Mouse (Mus musculus) heart, postnatal 0 days (tissue): ENCODE measurements around the gene Gm973. TPM values are rescaled to one million over a fixed set of nuclear protein-coding genes. Genes with fewer than 3 reads are reported as not detected.

Source experiments
- ATAC-seq: fragments of 200-750 bp; cut with Nextera tagmentation; 2 replicates; pipeline ENCODE4 v1.8.0; 2017; ENCODE audit warnings: low read depth, moderate number of reproducible peaks, moderate library complexity; ENCODE audit not compliant: insufficient read depth
- DNase-seq: peaks from one replicate; pipeline ENCODE4 v3.0.0-alpha.2; 2016; ENCODE audit warnings: low spot score
- H3K27ac ChIP-seq: fragments of 300-500 bp; sonication (generic); 2 replicates; pipeline ENCODE4 v1.5.1; 2014; ENCODE audit warnings: low read depth, mild to moderate bottlenecking
- H3K27me3 ChIP-seq: fragments of 300-500 bp; sonication (generic); 2 replicates; pipeline ENCODE4 v1.6.1; 2014; ENCODE audit warnings: low read length, mixed read lengths; ENCODE audit not compliant: control insufficient read depth, insufficient read depth
- H3K36me3 ChIP-seq: fragments of 300-500 bp; sonication (generic); replicated peaks from 2 replicates; pipeline ENCODE4 v1.6.1; 2014; ENCODE audit warnings: low read length, mixed read lengths; ENCODE audit not compliant: control insufficient read depth, insufficient read depth
- H3K4me1 ChIP-seq: fragments of 300-500 bp; sonication (generic); 2 replicates; pipeline ENCODE4 v1.6.1; 2014; ENCODE audit warnings: antibody characterized with exemption; ENCODE audit not compliant: control insufficient read depth, insufficient read depth
- H3K4me2 ChIP-seq: fragments of 300-500 bp; sonication (generic); 2 replicates; pipeline ENCODE4 v1.6.1; 2014; ENCODE audit warnings: low read depth, mild to moderate bottlenecking, low read length, moderate library complexity
- H3K4me3 ChIP-seq: fragments of 300-500 bp; sonication (generic); 2 replicates; pipeline ENCODE4 v1.5.1; 2014; ENCODE audit warnings: low read depth, low read length
- H3K9ac ChIP-seq: fragments of 300-500 bp; sonication (generic); replicated peaks from 2 replicates; pipeline ENCODE4 v1.6.1; 2014; ENCODE audit warnings: low read depth, low read length, mixed read lengths
- H3K9me3 ChIP-seq: fragments of 300-500 bp; sonication (generic); replicated peaks from 2 replicates; pipeline ENCODE4 v1.6.1; 2016; ENCODE audit warnings: low read length; ENCODE audit not compliant: control insufficient read depth
- CTCF ChIP-seq: IDR thresholded peaks from 2 replicates; pipeline ENCODE4 v1.5.1; 2016; ENCODE audit warnings: antibody characterized with exemption, control low read depth, low read depth
- EP300 ChIP-seq: IDR thresholded peaks from 2 replicates; pipeline ENCODE4 v1.6.1; 2016; ENCODE audit warnings: antibody characterized with exemption, low read depth
- WGBS: fragments of 180-500 bp; shearing (Covaris S2); extraction: QIAGEN DNeasy Blood & Tissue Kit; methylation state at CpG from one replicate; pipeline ENCODE4 v1.1.7; 2014; 5-methylcytosine and 5-hydroxymethylcytosine counted together
- polyA plus RNA-seq: library from polyadenylated mRNA; unstranded; fragments of >200 nt; fragmentation: Nextera tagmentation; extraction: Ambion mirVana; gene quantifications from 2 replicates; pipeline ENCODE4 v1.2.1, GENCODE M21; 2015
- total RNA-seq: library from RNA; depleted of rRNA; stranded (reverse); fragments of >200 nt; gene quantifications from 2 replicates; pipeline ENCODE4 v1.2.3, GENCODE M21; 2014; ENCODE audit warnings: low replicate concordance

Gene Gm973
- total and polyA plus RNA-seq, 2 experiments from 2014 or later: 0.14 TPM; not detected in 1

DNA sequence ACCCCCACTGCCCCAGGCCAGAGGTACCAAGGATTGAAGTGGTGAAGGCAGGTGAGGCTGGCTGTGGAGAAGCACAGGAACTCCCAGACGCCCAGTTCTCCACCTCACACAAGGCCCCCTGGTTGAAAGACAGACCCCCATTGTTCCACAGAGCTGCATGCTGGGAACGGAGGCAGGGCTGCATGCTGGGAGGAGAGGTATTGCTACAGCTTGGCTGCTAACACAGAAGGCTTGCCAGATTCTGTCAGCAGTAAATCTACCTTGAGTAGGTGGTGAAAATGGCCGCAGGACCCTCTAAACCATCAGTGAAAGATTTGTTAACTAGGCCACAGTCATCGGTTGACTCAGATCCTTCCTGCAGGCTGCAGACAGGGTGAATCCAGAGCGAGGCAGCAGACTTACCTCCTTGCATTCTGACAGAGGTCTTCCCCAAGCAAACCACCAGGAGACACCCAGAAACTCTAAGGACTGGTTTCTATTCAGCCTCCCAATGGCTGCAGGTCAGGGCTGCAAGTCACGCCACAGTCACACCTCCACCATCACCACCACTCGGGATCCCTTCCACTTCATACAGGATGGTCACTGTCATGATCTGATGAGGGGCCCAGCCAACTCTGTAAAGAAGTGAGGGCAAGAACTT lies 33.1 kb downstream of the Gm973 start:
- no peak overlapping the region for H3K27ac ChIP-seq
- no peak overlapping the region for H3K9ac ChIP-seq
- no peaks in the 10 kb centered on the region for H3K4me1 ChIP-seq
- DNase-seq (no peak), ATAC-seq (no peak)
- 63% methylated on average over 7 of the region's 7 CpGs for WGBS
- no peaks in the 10 kb centered on the region for H3K9me3 ChIP-seq
- H3K27me3 ChIP-seq: no peaks in the 10 kb centered on the region
- TF ChIP-seq EP300: no peak
- TF ChIP-seq CTCF: no peak
- no peak overlapping the region for H3K4me2 ChIP-seq
- no peaks in the 10 kb centered on the region for H3K36me3 ChIP-seq
- H3K4me3 ChIP-seq: no peak overlapping the region

DNA sequence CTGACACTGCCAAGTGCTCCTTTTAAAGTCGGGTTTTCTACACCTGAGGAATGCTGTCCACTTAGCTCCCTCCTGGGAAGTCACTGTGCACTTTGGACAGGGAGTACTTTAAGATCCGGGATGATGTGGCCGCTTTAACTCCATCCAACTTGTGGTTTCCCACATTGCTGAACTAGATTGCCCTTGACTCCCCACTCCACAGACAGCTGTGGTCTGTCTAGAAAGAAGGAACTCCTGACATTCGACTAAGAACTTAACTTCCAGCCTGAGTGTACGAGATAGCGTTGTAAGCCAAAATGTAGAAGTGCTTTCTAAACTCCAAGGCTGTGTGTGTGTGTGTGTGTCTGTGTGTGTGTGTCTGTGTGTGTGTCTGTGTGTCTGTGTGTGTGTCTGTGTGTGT lies 34.2 kb downstream of the Gm973 start:
- Histone ChIP-seq H3K9me3 (no peaks in the 10 kb centered on the region), H3K4me2 (no peak overlapping the region), H3K4me1 (no peaks in the 10 kb centered on the region), H3K27ac (no peak overlapping the region), H3K36me3 (no peaks in the 10 kb centered on the region), H3K9ac (no peak overlapping the region), H3K4me3 (no peak overlapping the region), H3K27me3 (no peaks in the 10 kb centered on the region)
- no peak for TF ChIP-seq EP300
- no peak for TF ChIP-seq CTCF
- 46% methylated on average over 6 of the region's 6 CpGs for WGBS
- ATAC-seq (peak; percentile 39; the same call in 1 of the 2 replicates), DNase-seq (no peak)

DNA sequence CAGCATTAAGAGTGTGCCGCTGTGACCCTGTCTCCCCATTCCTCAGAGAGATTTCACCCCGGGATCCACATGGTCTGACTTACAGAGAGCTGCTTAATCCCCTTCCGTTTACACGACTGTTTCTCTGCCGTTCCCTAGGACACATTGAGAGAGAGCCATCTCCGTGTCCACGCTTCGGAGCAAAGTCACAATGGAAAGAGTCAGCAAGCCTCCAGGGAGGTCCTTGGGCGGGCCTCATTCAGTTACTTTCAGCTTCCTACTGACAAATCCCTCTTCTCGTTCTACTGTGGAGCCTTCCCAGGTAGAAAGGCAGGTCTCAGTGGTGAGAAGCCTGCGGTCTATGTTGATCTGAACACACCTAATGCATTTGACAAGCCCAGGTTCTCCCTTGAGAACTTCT lies 34.9 kb downstream of the Gm973 start:
- DNase-seq (peak; percentile 7), ATAC-seq (peak; percentile 27; the same call in 1 of the 2 replicates)
- 66% methylated on average over 11 of the region's 11 CpGs for WGBS
- H3K27ac ChIP-seq: no peak overlapping the region
- H3K27me3 ChIP-seq: no peaks in the 10 kb centered on the region
- H3K9ac ChIP-seq: no peak overlapping the region
- TF ChIP-seq EP300 (no peak), CTCF (no peak)
- no peak overlapping the region for H3K4me2 ChIP-seq
- H3K9me3 ChIP-seq: no peaks in the 10 kb centered on the region
- H3K4me1 ChIP-seq: no peaks in the 10 kb centered on the region
- no peak overlapping the region for H3K4me3 ChIP-seq
- no peaks in the 10 kb centered on the region for H3K36me3 ChIP-seq

DNA sequence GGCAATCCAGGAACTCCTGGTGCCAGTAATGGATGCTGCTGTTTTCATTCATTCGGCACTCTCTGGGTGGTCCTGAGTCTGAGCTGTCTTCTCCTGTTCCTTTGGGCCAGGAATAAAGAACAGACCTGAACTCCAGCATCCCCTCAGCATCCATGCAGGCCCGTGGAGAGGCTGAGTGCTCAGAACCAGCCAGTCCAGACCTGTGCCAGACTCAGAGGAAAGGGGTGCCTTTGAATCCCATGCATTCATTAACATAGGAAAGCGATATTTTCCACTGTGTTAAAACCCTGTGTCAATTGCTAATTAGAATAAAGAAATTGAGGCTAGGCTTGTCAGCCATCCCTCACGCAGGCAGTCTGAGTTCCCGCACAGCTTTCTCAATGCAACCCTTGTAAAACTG lies 37.6 kb downstream of the Gm973 start:
- no peak for ATAC-seq
- no peaks in the 10 kb centered on the region for H3K27me3 ChIP-seq
- H3K4me3 ChIP-seq: no peak overlapping the region
- no peaks in the 10 kb centered on the region for H3K36me3 ChIP-seq
- WGBS: 59% methylated on average over 5 of the region's 5 CpGs
- H3K9ac ChIP-seq: no peak overlapping the region
- DNase-seq: no peak
- no peak overlapping the region for H3K4me2 ChIP-seq
- H3K4me1 ChIP-seq: no peaks in the 10 kb centered on the region
- TF ChIP-seq CTCF (no peak), EP300 (no peak)
- no peaks in the 10 kb centered on the region for H3K9me3 ChIP-seq
- no peak overlapping the region for H3K27ac ChIP-seq

DNA sequence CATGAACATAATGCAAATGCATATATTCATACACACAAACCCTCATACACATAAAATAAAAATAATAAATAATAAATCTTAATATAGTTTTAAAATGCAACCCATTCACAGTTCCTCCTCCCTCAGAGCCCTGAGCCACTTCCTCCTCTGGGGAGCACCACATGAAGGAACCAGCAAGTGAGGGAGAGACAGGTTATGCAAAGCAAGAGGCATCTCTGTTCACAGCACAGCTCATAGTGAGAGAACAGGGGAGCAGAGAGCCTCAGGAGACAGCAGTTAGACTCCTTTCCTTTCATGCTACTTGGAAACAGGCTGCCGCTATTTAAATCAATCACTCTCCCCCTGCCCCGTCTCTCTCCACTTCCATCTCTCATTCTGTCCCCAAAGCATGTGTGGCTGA lies 47.5 kb downstream of the Gm973 start:
- no peak overlapping the region for H3K27ac ChIP-seq
- H3K27me3 ChIP-seq: no peaks in the 10 kb centered on the region
- H3K9ac ChIP-seq: no peak overlapping the region
- H3K36me3 ChIP-seq: no peaks in the 10 kb centered on the region
- no peak overlapping the region for H3K4me3 ChIP-seq
- H3K4me1 ChIP-seq: no peaks in the 10 kb centered on the region
- DNase-seq (no peak), ATAC-seq (no peak)
- 71% methylated on average over 2 of the region's 2 CpGs for WGBS
- no peak for TF ChIP-seq EP300
- no peak for TF ChIP-seq CTCF
- no peaks in the 10 kb centered on the region for H3K9me3 ChIP-seq
- no peak overlapping the region for H3K4me2 ChIP-seq

DNA sequence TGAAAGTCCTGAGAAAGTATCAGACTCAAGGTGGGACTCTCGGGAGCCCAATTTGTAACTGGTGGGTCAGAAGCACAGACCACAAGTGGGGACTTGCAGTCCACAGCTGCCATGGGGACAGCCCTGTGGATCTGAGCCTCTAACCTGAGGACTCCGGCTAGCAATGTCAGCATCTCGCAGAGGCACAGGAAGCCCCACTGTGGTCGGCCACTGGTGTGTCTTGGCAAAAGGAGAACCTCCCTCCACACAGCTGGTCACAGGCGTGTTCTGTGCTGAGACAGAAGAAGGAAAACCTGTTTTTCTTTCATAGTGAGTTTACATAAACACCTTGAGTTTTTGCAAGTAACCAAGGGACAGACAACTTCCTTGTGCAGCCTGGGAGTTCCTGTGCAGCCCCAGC lies 49.7 kb downstream of the Gm973 start:
- DNase-seq (no peak), ATAC-seq (no peak)
- 69% methylated on average over 5 of the region's 5 CpGs for WGBS

More for the DNA sequence above, 49.7 kb downstream of the Gm973 start:
- Histone ChIP-seq H3K36me3 (no peaks in the 10 kb centered on the region), H3K9ac (no peak overlapping the region), H3K27ac (no peak overlapping the region), H3K4me1 (no peaks in the 10 kb centered on the region), H3K9me3 (no peaks in the 10 kb centered on the region), H3K4me3 (no peak overlapping the region), H3K27me3 (no peaks in the 10 kb centered on the region), H3K4me2 (no peak overlapping the region)
- TF ChIP-seq CTCF (no peak), EP300 (no peak)
